Mouse (Mus musculus): ENCODE results near the gene Gnb3. TPM values are rescaled to one million over a fixed set of nuclear protein-coding genes. Genes with fewer than 3 reads are reported as not detected.
"Not testable (repeated sequence)": the region's sequence is repeated elsewhere in the genome, so short reads cannot be mapped to it uniquely, and the experiment has no call there.

The Gnb3 gene
- polyA plus RNA-seq, 1 experiment from 2014 or later, result 1.2 TPM

- peak overlapping the region; percentile 62 for H3K4me2 ChIP-seq (ENCODE audit: low read length)
- no peak for TF ChIP-seq CTCF (IDR thresholded peaks at IDR 0.05; ENCODE audit: low read depth)
- no peaks in the 10 kb centered on the region for H3K27me3 ChIP-seq (ENCODE audit: insufficient read depth, low read length)
- H3K4me1 ChIP-seq (replicated peaks; ENCODE audit: insufficient read depth, low read length), result peaks cover 26% of the 10 kb centered on the region; the same call in 1 of the 2 replicates
- H3K4me3 ChIP-seq (replicated peaks; ENCODE audit: low read depth, low read length), result peak overlapping the region; percentile 74
- H3K9me3 ChIP-seq (replicated peaks; ENCODE audit: low read length), result no peaks in the 10 kb centered on the region
- H3K9ac ChIP-seq (ENCODE audit: low read depth, low read length), result no peak overlapping the region
- H3K27ac ChIP-seq, result no peak overlapping the region
- DNase-seq (ENCODE audit: low spot score), result no peak
- H3K36me3 ChIP-seq (ENCODE audit: insufficient read depth, low read length), result peaks cover 7% of the 10 kb centered on the region; the same call in 1 of the 2 replicates
- WGBS, result 79% methylated on average over 24 of the region's 24 CpGs
- ATAC-seq (replicated peaks; ENCODE audit: low FRiP score, low read depth), result no peak
These were observed 28.1 kb downstream of the Gnb3 start for GRCm38 (mm10) chr6:124811701-124812560.

- WGBS, result 64% methylated on average over 4 of the region's 4 CpGs
- ATAC-seq (replicated peaks; ENCODE audit: low FRiP score, low read depth) (no peak), DNase-seq (ENCODE audit: low spot score) (no peak)
- TF ChIP-seq CTCF (IDR thresholded peaks at IDR 0.05; ENCODE audit: low read depth), result no peak
- H3K4me2 ChIP-seq (ENCODE audit: low read length), result no peak overlapping the region
- peaks cover 31% of the 10 kb centered on the region; the same call in 1 of the 2 replicates for H3K4me1 ChIP-seq (replicated peaks; ENCODE audit: insufficient read depth, low read length)
- no peak overlapping the region for H3K4me3 ChIP-seq (replicated peaks; ENCODE audit: low read depth, low read length)
- H3K27ac ChIP-seq, result no peak overlapping the region
- no peak overlapping the region for H3K9ac ChIP-seq (ENCODE audit: low read depth, low read length)
- H3K36me3 ChIP-seq (ENCODE audit: insufficient read depth, low read length), result peaks cover 6% of the 10 kb centered on the region; the same call in 1 of the 2 replicates
- no peaks in the 10 kb centered on the region for H3K27me3 ChIP-seq (ENCODE audit: insufficient read depth, low read length)
- no peaks in the 10 kb centered on the region for H3K9me3 ChIP-seq (replicated peaks; ENCODE audit: low read length)
These were observed 28.7 kb downstream of the Gnb3 start for GRCm38 (mm10) chr6:124811403-124811665.

- peaks cover 32% of the 10 kb centered on the region; the same call in 1 of the 2 replicates for H3K4me1 ChIP-seq (replicated peaks; ENCODE audit: insufficient read depth, low read length)
- not testable (repeated sequence) for H3K4me2 ChIP-seq (ENCODE audit: low read length)
These were observed 29.3 kb downstream of the Gnb3 start for GRCm38 (mm10) chr6:124810566-124811402.

DNA sequence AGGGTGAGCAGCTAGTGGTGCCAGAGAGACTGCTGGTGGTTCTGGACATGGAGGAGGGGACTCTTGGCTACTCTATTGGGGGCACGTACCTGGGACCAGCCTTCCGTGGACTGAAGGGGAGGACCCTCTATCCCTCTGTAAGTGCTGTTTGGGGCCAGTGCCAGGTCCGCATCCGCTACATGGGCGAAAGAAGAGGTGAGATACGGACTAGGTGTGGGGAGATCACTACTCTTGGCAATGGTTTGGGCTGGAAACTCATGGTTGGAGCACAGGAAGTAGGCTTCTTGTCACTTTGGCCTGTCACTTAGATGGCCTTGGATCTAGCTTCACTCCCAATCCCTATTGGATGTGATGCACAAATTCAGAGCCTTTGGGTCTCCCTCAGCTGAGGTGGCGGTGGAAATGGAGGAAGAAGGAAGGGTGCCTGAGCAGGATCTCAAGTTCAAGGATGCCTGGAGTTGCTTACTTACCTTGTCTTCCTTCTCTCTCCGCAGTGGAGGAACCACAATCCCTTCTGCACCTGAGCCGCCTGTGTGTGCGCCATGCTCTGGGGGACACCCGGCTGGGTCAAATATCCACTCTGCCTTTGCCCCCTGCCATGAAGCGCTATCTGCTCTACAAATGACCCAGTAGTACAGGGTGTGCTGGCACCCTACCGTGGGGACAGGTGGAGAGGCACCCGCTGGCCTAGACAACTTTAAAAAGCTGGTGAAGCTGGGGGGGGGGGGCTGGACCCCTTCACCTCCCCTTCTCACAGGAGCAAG lies 30.1 kb downstream of the Gnb3 start:
- DNase-seq (ENCODE audit: low spot score), result no peak
- WGBS, result 50% methylated on average over 14 of the region's 14 CpGs
- no peak for ATAC-seq (replicated peaks; ENCODE audit: low FRiP score, low read depth)
- Histone ChIP-seq H3K9me3 (replicated peaks; ENCODE audit: low read length) (no peaks in the 10 kb centered on the region), H3K36me3 (ENCODE audit: insufficient read depth, low read length) (peaks cover 6% of the 10 kb centered on the region; the same call in 1 of the 2 replicates), H3K4me1 (replicated peaks; ENCODE audit: insufficient read depth, low read length) (peaks cover 32% of the 10 kb centered on the region; the same call in 1 of the 2 replicates), H3K4me3 (replicated peaks; ENCODE audit: low read depth, low read length) (peak overlapping the region; percentile 64), H3K9ac (ENCODE audit: low read depth, low read length) (peak overlapping the region; percentile 72), H3K27ac (peak overlapping the region; percentile 95), H3K27me3 (ENCODE audit: insufficient read depth, low read length) (no peaks in the 10 kb centered on the region), H3K4me2 (ENCODE audit: low read length) (peak overlapping the region; percentile 99)
- TF ChIP-seq CTCF (IDR thresholded peaks at IDR 0.05; ENCODE audit: low read depth), result no peak

More at GRCm38 (mm10) chr6:124810566-124811402, 29.3 kb downstream of the Gnb3 start:
- not testable (repeated sequence) for H3K36me3 ChIP-seq (ENCODE audit: insufficient read depth, low read length); DNase-seq (ENCODE audit: low spot score); H3K27me3 ChIP-seq (ENCODE audit: insufficient read depth, low read length); ATAC-seq (replicated peaks; ENCODE audit: low FRiP score, low read depth); H3K4me3 ChIP-seq (replicated peaks; ENCODE audit: low read depth, low read length); H3K9me3 ChIP-seq (replicated peaks; ENCODE audit: low read length); H3K27ac ChIP-seq
- 79% methylated on average over 10 of the region's 11 CpGs for whole genome bisulfite sequencing
- H3K9ac ChIP-seq (ENCODE audit: low read depth, low read length), result peak overlapping the region; percentile 72; the same call in 1 of the 2 replicates

DNA sequence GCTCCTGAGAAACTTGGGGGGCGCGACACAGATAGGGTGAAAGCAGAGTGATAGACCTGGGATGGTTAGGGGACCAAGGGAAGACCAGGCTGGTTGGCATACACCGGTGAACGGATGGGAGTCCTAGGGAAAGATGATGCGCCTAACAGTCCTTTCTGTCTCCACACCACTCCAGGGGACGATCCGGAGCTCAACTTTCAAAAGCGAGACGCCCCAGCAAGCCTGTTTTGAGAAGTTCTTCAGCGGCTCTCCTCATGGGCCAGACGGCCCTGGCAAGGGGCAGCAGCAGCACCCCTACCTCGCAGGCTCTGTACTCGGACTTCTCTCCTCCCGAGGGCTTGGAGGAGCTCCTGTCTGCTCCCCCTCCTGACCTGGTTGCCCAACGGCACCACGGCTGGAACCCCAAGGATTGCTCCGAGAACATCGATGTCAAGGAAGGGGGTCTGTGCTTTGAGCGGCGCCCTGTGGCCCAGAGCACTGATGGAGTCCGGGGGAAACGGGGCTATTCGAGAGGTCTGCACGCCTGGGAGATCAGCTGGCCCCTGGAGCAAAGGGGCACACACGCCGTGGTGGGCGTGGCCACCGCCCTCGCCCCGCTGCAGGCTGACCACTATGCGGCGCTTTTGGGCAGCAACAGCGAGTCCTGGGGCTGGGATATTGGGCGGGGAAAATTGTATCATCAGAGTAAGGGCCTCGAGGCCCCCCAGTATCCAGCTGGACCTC lies 30.9 kb downstream of the Gnb3 start:
- Histone ChIP-seq H3K27ac (peak overlapping the region; percentile 95), H3K4me1 (replicated peaks; ENCODE audit: insufficient read depth, low read length) (peaks cover 28% of the 10 kb centered on the region; the same call in 1 of the 2 replicates), H3K27me3 (ENCODE audit: insufficient read depth, low read length) (no peaks in the 10 kb centered on the region), H3K9ac (ENCODE audit: low read depth, low read length) (peak overlapping the region; percentile 72), H3K4me3 (replicated peaks; ENCODE audit: low read depth, low read length) (peak overlapping the region; percentile 64), H3K4me2 (ENCODE audit: low read length) (peak overlapping the region; percentile 99), H3K9me3 (replicated peaks; ENCODE audit: low read length) (no peaks in the 10 kb centered on the region), H3K36me3 (ENCODE audit: insufficient read depth, low read length) (peaks cover 6% of the 10 kb centered on the region; the same call in 1 of the 2 replicates)
- DNase-seq (ENCODE audit: low spot score) (peak; percentile 90), ATAC-seq (replicated peaks; ENCODE audit: low FRiP score, low read depth) (peak; percentile 12)
- TF ChIP-seq CTCF (IDR thresholded peaks at IDR 0.05; ENCODE audit: low read depth), result peak; percentile 84
- under 1% methylated on average over 35 of the region's 35 CpGs for WGBS

Measured in kidney, postnatal 0 days (tissue).